Mouse (Mus musculus) forebrain, embryonic 14.5 days (tissue): Measurements from ENCODE around the gene Zfp382. TPM values are rescaled to one million over a fixed set of nuclear protein-coding genes. Genes with fewer than 3 reads are reported as not detected.
"Not testable (repeated sequence)": the region's sequence is repeated elsewhere in the genome, so short reads cannot be mapped to it uniquely, and the experiment has no call there.

Experiments
- ATAC-seq: fragments of 200-750 bp; cut with Nextera tagmentation; 2 replicates; pipeline ENCODE4 v1.8.0; 2017; ENCODE audit warnings: mild to moderate bottlenecking, moderate library complexity
- DNase-seq: peaks from one replicate; pipeline ENCODE4 v3.0.0-alpha.2; 2015; ENCODE audit warnings: low spot score
- H3K27ac ChIP-seq: fragments of 300-500 bp; sonication (generic); 2 replicates; pipeline ENCODE4 v1.5.1; 2014; ENCODE audit warnings: low read depth, mild to moderate bottlenecking, control low read depth, low read length, moderate library complexity
- H3K27me3 ChIP-seq: fragments of 300-500 bp; sonication (generic); replicated peaks from 2 replicates; pipeline ENCODE4 v1.6.1; 2014; ENCODE audit warnings: low read length, control low read depth, mixed read lengths; ENCODE audit not compliant: control insufficient read depth, insufficient read depth
- H3K36me3 ChIP-seq: fragments of 300-500 bp; sonication (generic); 2 replicates; pipeline ENCODE4 v1.6.1; 2014; ENCODE audit warnings: low read length, control low read depth; ENCODE audit not compliant: control insufficient read depth, insufficient read depth
- H3K4me1 ChIP-seq: fragments of 300-500 bp; sonication (generic); 2 replicates; pipeline ENCODE4 v1.6.1; 2014; ENCODE audit warnings: antibody characterized with exemption, low read length, control low read depth; ENCODE audit not compliant: control insufficient read depth, insufficient read depth
- H3K4me2 ChIP-seq: fragments of 300-500 bp; sonication (generic); 2 replicates; pipeline ENCODE4 v1.6.1; 2014; ENCODE audit warnings: mild to moderate bottlenecking, control low read depth, low read length
- H3K4me3 ChIP-seq: fragments of 300-500 bp; sonication (generic); 2 replicates; pipeline ENCODE4 v1.5.1; 2014; ENCODE audit warnings: low read depth, low read length, control low read depth
- H3K9ac ChIP-seq: fragments of 300-500 bp; sonication (generic); 2 replicates; pipeline ENCODE4 v1.6.1; 2014; ENCODE audit warnings: mild to moderate bottlenecking, low read length, control low read depth, moderate library complexity
- H3K9me3 ChIP-seq: fragments of 300-500 bp; sonication (generic); replicated peaks from 2 replicates; pipeline ENCODE4 v1.6.1; 2016; ENCODE audit warnings: low read length, control low read depth, mixed read lengths; ENCODE audit not compliant: control insufficient read depth
- WGBS: fragments of 180-500 bp; shearing (Covaris S2); extraction: QIAGEN DNeasy Blood & Tissue Kit; methylation state at CpG from one replicate; pipeline ENCODE4 v1.1.7; 2014; 5-methylcytosine and 5-hydroxymethylcytosine counted together
- polyA plus RNA-seq: library from polyadenylated mRNA; unstranded; fragments of >200 nt; fragmentation: Nextera tagmentation; extraction: Ambion mirVana; gene quantifications from 2 replicates; pipeline ENCODE4 v1.2.1, GENCODE M21; 2014

Zfp382 gene
- polyA plus RNA-seq, 1 experiment from 2014 or later = 4.6 TPM

DNA sequence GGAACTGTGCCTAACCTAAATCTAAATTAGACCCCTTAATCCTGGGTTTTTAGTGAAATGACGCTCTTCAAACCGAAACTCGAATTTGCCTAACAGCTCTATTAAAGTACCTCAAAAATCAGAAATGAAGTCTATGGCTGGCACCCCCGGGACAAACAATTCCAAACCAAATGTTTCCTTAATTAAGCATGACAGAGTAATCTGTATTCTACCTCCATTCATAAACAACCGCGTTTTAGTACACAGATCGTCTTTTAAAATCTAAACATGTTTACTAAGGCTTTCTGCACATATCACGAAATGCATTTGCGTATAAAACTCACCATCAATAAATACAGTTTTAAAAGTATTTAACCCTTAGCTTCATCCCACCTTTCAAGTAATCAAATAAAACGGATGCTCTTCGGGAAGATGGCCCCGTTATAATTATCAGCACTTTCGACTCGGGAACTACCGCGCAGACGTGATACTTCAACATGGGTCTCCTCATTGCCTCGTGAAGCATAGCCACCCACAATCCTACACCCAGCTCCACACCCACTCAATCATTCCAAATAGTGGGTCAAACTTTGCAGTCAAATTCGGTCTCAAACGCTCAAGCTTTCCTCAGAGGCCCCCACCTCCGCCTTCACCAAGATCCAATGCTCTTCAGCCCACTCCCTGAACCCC, 47.3 kb downstream of the Zfp382 start:
- peak; percentile 42 for ATAC-seq
- Histone ChIP-seq H3K4me2 (peak overlapping the region; percentile 67), H3K9ac (peak overlapping the region; percentile 81), H3K27ac (peak overlapping the region; percentile 79), H3K36me3 (peaks cover 18% of the 10 kb centered on the region), H3K4me3 (peak overlapping the region; percentile 61), H3K4me1 (peaks cover 10% of the 10 kb centered on the region), H3K27me3 (no peaks in the 10 kb centered on the region), H3K9me3 (peaks cover 20% of the 10 kb centered on the region)
- 3% methylated on average over 21 of the region's 21 CpGs for WGBS
- peak; percentile 64 for DNase-seq

DNA sequence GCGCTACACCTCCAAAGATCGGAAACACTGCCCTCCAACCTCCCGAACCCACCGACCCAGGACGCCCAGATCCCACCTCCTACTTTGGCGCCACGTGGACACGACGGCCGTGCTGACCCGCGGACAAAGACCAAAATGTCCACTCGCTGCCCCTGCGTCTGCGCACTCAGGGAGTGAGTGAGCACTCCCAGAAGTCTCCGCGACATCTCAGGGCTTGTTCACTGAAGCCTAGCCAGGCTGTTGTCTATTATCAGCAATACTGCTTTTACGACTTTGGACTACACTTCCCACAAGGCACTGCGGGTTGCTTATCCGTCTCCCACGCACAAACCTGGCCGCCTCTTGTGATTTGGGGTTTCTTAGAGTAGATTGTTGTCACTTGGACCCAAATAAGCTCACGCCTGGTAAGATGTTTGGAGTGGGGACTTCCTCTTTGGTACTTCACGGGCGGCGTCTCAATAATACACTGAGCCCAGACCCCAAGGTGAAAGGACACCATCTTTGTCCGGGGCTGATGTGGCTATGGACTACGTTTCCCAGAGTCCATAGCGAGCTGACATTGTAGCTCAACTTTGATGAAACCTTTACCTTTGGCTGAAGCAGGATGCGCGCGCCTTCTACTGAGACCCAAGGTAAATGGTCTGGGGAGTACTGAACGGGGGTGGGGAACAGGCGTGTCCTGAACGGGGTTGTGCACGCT, 48.0 kb downstream of the Zfp382 start, which contains the start of gene Zfp146:
Gene Zfp146 (minus strand): TSS at position 168 of the 700 bp plus-strand sequence.
- H3K9ac ChIP-seq = peak within 1 kb of the TSS; percentile 81
- peak within 1 kb of the TSS; percentile 67 for H3K4me2 ChIP-seq
- peak; percentile 99 for DNase-seq
- H3K27me3 ChIP-seq = no peaks in the 10 kb centered on the region
- WGBS = under 1% methylated on average over 36 of the region's 36 CpGs
- H3K4me1 ChIP-seq = peaks cover 10% of the 10 kb centered on the region
- peak within 1 kb of the TSS; percentile 61 for H3K4me3 ChIP-seq
- H3K9me3 ChIP-seq = peaks cover 15% of the 10 kb centered on the region
- H3K36me3 ChIP-seq = peaks cover 17% of the 10 kb centered on the region
- ATAC-seq = peak; percentile 98
- H3K27ac ChIP-seq = peak within 1 kb of the TSS; percentile 79

DNA sequence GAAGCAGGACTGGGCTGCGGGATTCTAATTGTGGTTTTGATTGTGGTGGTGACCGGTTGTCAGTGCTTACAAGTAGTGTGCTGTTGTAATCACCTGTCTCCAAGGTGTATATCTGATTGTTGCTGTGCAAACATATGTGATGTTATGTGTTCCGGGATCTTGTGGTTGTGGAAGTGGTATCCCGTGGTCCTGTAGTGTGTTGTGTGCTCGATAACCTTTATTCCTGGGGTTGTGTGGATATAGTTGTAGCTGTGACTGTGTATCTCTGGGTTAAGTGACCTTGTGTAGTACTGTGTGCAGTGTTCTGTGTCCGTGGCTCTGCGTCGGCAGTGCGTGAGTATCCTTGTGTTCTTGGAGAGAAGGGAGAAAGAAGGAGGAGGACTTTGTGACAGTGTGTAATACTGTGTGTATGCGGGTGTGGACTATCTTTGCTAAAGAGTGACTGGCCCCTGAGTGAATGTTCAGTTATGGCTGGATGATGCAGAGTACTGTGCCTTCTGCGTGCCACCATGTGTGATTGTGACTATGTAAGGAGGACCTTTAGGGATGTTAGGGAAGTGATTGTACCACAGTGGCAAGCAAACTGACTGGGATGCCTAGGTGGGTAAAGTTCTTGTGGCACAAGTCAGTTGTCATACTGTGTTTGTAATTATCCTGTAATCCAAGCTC, 48.7 kb downstream of the Zfp382 start:
- DNase-seq (no peak), ATAC-seq (no peak; the same call in 1 of the 2 replicates)
- peak overlapping the region; percentile 79; the same call in 1 of the 2 replicates for H3K27ac ChIP-seq
- WGBS = 32% methylated on average over 11 of the region's 11 CpGs
- H3K4me3 ChIP-seq = peak overlapping the region; percentile 61
- H3K9ac ChIP-seq = peak overlapping the region; percentile 81
- H3K9me3 ChIP-seq = peaks cover 8% of the 10 kb centered on the region; the same call in 1 of the 2 replicates
- H3K36me3 ChIP-seq = peaks cover 14% of the 10 kb centered on the region
- H3K27me3 ChIP-seq = no peaks in the 10 kb centered on the region
- H3K4me2 ChIP-seq = peak overlapping the region; percentile 51
- H3K4me1 ChIP-seq = peaks cover 10% of the 10 kb centered on the region

DNA sequence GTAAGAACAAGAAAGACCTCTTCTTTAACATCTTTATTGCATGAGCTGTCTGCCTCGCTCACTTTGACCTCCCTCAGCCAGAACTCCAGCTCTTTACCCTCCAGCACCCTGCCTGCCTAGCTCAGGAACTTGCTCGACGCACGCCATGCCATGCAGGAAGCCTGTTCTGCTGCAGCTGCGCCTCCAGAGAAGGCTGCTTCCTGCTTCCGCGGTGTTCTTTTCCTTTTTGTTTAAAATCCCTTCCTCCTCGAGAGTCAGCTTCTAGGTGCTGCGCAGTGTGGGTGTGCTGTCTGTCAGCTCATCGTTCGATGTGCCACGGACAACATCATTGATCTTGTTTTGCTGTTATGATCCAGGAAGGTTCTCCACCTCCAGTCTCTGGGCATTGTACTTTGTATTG, 54.7 kb downstream of the Zfp382 start:
- no peaks in the 10 kb centered on the region for H3K9me3 ChIP-seq
- no peak overlapping the region for H3K4me2 ChIP-seq
- H3K9ac ChIP-seq = no peak overlapping the region
- no peaks in the 10 kb centered on the region for H3K4me1 ChIP-seq
- ATAC-seq (no peak), DNase-seq (no peak)
- H3K36me3 ChIP-seq = peaks cover 30% of the 10 kb centered on the region
- H3K27me3 ChIP-seq = no peaks in the 10 kb centered on the region
- no peak overlapping the region for H3K4me3 ChIP-seq
- H3K27ac ChIP-seq = no peak overlapping the region
- WGBS = 92% methylated on average over 12 of the region's 12 CpGs

DNA sequence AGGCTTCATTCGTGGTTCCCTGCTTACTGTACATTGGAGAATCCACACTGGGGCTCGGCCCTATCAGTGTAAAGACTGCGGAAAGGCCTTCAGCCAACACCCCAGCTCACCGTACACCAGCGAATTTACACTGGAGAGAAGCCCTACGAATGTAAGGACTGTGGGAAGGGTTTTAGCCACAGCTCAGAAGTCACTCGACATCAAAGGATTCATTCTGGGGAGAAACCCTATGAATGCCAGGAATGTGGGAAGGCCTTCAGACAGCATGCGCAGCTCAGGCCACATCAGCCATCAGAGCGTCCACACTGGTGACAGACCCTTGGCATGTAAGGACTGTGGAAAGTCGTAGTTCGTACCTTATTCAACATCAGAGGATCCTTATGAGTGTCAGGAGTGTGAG, 56.5 kb downstream of the Zfp382 start:
- Histone ChIP-seq H3K4me1 (no peaks in the 10 kb centered on the region), H3K27ac (no peak overlapping the region), H3K36me3 (peaks cover 30% of the 10 kb centered on the region), H3K27me3 (no peaks in the 10 kb centered on the region), H3K4me2 (no peak overlapping the region), H3K9me3 (no peaks in the 10 kb centered on the region), H3K9ac (no peak overlapping the region), H3K4me3 (no peak overlapping the region)
- ATAC-seq = no peak
- 91% methylated on average over 11 of the region's 11 CpGs for WGBS
- no peak for DNase-seq

DNA sequence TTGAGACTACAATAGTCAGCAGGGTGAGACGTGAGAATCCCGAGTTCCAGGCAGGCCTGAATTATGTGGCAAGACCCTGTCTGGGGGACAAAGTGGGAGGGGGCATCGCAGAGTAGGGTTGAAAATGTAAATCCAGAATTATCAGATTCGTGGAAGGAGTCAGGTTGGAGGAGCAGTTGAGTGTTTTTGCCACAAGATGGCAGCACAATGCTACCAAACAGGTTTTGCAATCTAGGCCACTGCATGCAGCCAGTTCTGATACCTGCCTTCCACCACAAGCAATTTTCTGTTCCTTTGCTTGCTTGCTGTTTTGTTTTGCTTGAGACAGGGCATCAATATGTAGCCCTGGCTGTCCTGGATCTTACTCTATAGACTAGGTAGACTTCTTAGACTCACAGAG, 59.6 kb downstream of the Zfp382 start:
- peak; percentile 42; the same call in 1 of the 2 replicates for ATAC-seq
- Histone ChIP-seq H3K27ac (no peak overlapping the region), H3K4me3 (no peak overlapping the region)

DNA sequence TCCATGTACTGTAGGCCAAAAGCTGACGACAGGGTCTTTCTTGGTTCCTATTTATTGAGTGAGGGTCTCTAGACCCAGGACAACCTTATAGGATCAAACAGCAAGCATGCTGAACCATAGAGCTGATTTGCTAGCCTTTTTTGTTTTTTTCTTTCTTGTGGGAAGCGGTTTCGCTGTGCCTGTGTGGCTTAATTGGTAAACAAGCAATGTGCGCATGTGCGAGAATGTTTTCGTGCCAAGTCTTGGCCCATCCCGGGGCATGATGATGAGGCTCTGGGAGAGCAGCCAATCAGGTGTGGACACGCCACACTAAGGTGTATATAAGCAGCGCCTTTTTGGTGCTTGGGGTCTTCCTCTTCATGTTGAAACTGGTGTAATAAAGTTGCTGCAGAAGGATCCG, 60.2 kb downstream of the Zfp382 start:
- not testable (repeated sequence) for H3K27ac ChIP-seq, H3K4me1 ChIP-seq, H3K9ac ChIP-seq, H3K27me3 ChIP-seq, H3K9me3 ChIP-seq, ATAC-seq, H3K4me3 ChIP-seq, H3K4me2 ChIP-seq, DNase-seq
- WGBS = 78% methylated on average over 9 of the region's 10 CpGs
- peaks cover 42% of the 10 kb centered on the region for H3K36me3 ChIP-seq

More for the DNA sequence above, 59.6 kb downstream of the Zfp382 start:
- no peak overlapping the region for H3K9ac ChIP-seq
- no peak overlapping the region for H3K4me2 ChIP-seq
- H3K36me3 ChIP-seq = peaks cover 42% of the 10 kb centered on the region
- peak; percentile 88 for DNase-seq
- no peaks in the 10 kb centered on the region for H3K27me3 ChIP-seq
- H3K4me1 ChIP-seq = no peaks in the 10 kb centered on the region
- 3% methylated on average over 4 of the region's 4 CpGs for WGBS
- H3K9me3 ChIP-seq = no peaks in the 10 kb centered on the region

DNA sequence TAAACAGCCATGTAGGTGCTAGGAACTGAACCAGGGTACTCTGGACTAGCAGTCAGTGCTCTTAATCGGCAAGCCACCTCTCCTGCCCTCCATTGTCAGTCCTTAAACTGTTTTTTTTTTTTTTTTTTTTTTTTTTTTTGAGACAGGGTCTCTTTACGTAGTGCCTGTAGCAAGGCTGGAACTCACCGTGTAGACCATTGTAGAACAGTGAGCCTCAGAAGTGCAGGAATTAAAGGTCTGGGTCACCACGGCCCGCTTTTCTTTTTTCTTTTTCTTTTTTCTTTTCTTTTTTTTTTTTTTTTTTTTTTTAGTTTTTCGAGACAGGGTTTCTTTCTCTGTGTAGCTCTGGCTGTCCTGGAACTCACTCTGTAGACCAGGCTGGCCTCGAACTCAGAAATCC, 61.4 kb downstream of the Zfp382 start:
- H3K9me3 ChIP-seq, H3K4me1 ChIP-seq, H3K9ac ChIP-seq, ATAC-seq, H3K27me3 ChIP-seq, H3K4me3 ChIP-seq, H3K27ac ChIP-seq, DNase-seq, H3K4me2 ChIP-seq: not testable (repeated sequence)
- H3K36me3 ChIP-seq = peaks cover 45% of the 10 kb centered on the region
- WGBS = 64% methylated on average over 7 of the region's 7 CpGs
